Mouse (Mus musculus): ENCODE data around the gene Aqp11.

Gene Aqp11

DNA sequence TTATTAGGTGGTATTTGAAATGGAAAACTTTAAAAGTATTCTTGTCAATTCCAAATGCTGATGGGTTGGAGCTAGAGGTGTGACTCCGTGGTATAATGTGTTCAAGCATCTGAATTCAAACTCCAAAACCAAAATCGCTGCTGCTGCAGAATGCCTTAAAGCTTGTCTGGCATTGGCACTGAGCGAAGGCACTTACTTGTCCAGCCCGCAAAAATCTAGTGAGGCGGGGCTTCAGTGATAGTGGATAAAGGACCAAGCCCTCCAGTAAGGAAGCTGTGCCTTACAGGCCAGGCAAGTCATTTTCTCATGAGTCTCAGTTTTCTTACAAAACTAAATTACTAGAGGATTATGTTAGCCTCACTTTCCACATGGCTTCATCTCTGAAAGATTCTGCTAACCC is 30.3 kb downstream of the Aqp11 start:
- DNase-seq (ENCODE audit: low spot score in 2 of 2), result no peak

- no peak for DNase-seq (ENCODE audit: low spot score in 2 of 2)
These were observed 31.0 kb downstream of the Aqp11 start for GRCm38 (mm10) chr7:97707123-97707522.

GRCm38 (mm10) chr7:97701106-97701505 is 37.0 kb downstream of the Aqp11 start:
- DNase-seq (ENCODE audit: low spot score in 2 of 2), result no peak

GRCm38 (mm10) chr7:97700173-97700572 is 37.9 kb downstream of the Aqp11 start:
- DNase-seq (ENCODE audit: low spot score in 2 of 2), result no peak

DNA sequence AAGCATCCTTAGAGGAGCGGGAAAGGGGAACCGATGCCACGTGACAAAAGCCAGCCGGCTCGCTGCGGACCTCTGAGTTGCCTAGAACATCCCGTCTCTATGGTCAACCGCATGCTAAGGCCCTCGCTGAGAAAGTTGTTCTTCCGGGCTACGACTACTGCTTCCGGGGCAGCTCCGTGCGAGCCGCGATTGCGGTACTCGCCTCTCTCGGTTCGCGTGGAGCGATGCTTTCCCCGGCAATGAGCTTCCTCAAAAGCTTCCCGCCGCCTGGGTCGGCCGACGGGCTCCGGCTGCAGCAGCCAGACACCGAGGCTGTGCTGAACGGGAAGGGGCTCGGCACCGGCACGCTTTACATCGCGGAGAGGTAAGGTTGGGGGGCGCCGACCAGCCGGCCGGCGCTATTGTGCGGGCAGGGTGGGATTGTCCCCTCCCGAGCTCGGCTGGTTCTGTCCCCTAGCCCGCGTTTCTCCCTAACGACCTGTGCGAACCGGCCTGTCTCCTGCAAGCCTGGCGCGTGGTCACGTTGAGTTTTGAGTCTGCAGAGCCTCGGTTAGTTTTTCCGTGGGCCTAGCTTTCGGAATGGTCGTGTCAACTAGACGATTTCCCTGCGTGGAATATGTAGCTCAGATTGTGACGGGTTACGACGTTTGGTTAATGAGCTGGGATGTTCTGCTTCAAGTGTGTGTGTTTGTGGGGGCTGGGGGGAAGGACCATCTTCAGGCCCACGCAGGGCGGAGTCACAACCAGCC is 41.4 kb downstream of the Aqp11 start, which contains the start of gene Clns1a:
TSS of gene Clns1a (plus strand) at position 129 of the 749 bp plus-strand sequence.
- peak; percentile 87 to 93 for DNase-seq (ENCODE audit: low spot score in 2 of 2)

- DNase-seq (ENCODE audit: low spot score in 2 of 2), result peak; percentile 27 to 71
These were observed 42.0 kb downstream of the Aqp11 start for GRCm38 (mm10) chr7:97696133-97696505.

GRCm38 (mm10) chr7:97695441-97695840 is 42.6 kb downstream of the Aqp11 start:
- DNase-seq (ENCODE audit: low spot score in 2 of 2), result no peak

DNA sequence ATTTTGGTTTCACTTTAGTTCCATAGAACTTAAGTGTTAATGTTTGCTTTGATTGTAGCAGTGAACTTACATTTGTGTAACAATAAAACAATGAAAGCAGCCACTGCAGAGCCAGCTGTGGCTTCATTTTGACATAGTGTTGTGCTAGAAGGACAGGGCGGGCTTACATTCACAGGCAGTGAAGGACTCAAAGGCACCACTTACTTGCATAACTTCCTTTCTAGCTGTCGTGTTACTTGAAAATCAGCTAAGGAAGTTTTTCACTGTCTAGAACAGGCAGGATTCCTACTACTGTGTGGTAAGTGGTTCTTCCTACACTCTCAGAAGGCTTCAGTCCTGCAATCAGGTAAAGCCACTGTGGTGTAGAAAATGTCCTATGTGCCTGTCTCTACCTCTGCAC is 50.3 kb downstream of the Aqp11 start:
- no peak for DNase-seq (ENCODE audit: low spot score in 2 of 2)

- DNase-seq (ENCODE audit: low spot score in 2 of 2), result no peak
These were observed 58.9 kb downstream of the Aqp11 start for GRCm38 (mm10) chr7:97679239-97679638.
